Comparison of ENCODE assay signal across 12 mouse cellular contexts in the genomic region with DNA sequence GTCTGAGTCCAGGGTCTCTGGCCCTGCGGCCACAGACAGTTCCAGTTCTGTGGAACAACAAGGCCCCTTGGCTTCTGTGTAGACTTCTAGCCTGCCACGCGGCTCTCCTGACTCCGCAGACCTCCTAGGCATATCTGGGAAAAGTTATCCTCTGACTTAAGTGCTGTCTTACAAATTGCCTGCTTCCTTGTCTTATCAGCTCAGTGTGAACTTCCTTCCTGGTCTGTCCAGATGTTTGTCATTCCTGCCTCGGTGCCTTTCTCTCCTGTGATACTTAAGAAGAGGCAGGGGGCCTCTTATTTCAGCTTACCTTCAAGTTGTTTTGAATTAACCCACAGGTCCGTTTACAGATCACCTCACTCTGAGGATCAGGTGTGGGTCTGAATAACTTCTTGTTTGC. TPM values are rescaled to one million over a fixed set of nuclear protein-coding genes. Genes with fewer than 3 reads are reported as not detected.
A peak's percentile ranks its signal among the peaks of the same experiment; 100 is the strongest.
DNase-seq lines count a peak whose midpoint lies in the region; ATAC-seq and TF ChIP-seq lines count a peak whose summit lies in the region.
"Had no signal": no experiment of that assay in that cellular context is flagged by ENCODE, and none has a peak within 500 bp of the region (broad histone marks: within the 10 kb centered on the region; RNA-seq: fewer than 3 reads in every experiment).

No protein-coding gene starts in this region.

- H3K4me2 ChIP-seq in midbrain, embryonic 11.5 days, result no peak overlapping the region
- no peak overlapping the region for H3K4me2 ChIP-seq in midbrain, embryonic 16.5 days (ENCODE audit: low read length)

- peaks cover 10% of the 10 kb centered on the region for H3K4me1 ChIP-seq in kidney, adult 2 months (ENCODE audit: control insufficient read depth, insufficient read depth, low read length)
- H3K4me1 ChIP-seq in midbrain, embryonic 11.5 days (ENCODE audit: control insufficient read depth, insufficient read depth, low read length), result no peaks in the 10 kb centered on the region
- H3K4me1 ChIP-seq in midbrain, embryonic 16.5 days (ENCODE audit: control insufficient read depth, insufficient read depth, low read length), result no peaks in the 10 kb centered on the region

- no peaks in the 10 kb centered on the region for H3K27me3 ChIP-seq in kidney, adult 2 months (replicated peaks; ENCODE audit: control insufficient read depth, insufficient read depth, low read length)
- no peaks in the 10 kb centered on the region for H3K27me3 ChIP-seq in midbrain, embryonic 11.5 days (ENCODE audit: control insufficient read depth, insufficient read depth, low read length)
- no peaks in the 10 kb centered on the region for H3K27me3 ChIP-seq in midbrain, embryonic 16.5 days (ENCODE audit: control insufficient read depth, insufficient read depth, low read depth, low read length)

- no peak overlapping the region for H3K27ac ChIP-seq in kidney, adult 2 months (ENCODE audit: insufficient read depth, low read depth, low read length)
- no peak overlapping the region for H3K27ac ChIP-seq in midbrain, embryonic 11.5 days (ENCODE audit: low read depth, low read length)
- no peak overlapping the region for H3K27ac ChIP-seq in midbrain, embryonic 16.5 days (ENCODE audit: low read length)

- peak; percentile 37 for DNase-seq in embryo, embryonic 10 days (ENCODE audit: low spot score)
- DNase-seq in embryo, embryonic 11 days, result no peak
- DNase-seq in kidney, adult 2 months, result peak; percentile 42
- no peak for DNase-seq in kidney, adult 18-20 months
- DNase-seq in midbrain, embryonic 11.5 days (ENCODE audit: low spot score, missing footprints), result peak; percentile 75
- DNase-seq in adrenal gland, adult 2 months, result no peak
- DNase-seq in adrenal gland, adult (ENCODE audit: inconsistent age in 2 of 2, low spot score in 1 of 2), result no peak
- DNase-seq: cerebellum, postnatal 36 days; forebrain, postnatal 0 days; right cerebral cortex, postnatal 4 days had no signal

- H3K9me3 ChIP-seq in midbrain, embryonic 11.5 days (ENCODE audit: control insufficient read depth, low read length), result peaks cover 3% of the 10 kb centered on the region
- no peaks in the 10 kb centered on the region; the same call in 1 of the 2 replicates for H3K9me3 ChIP-seq in midbrain, embryonic 16.5 days (replicated peaks; ENCODE audit: control insufficient read depth, low read length, poor library complexity, severe bottlenecking)

- no peak overlapping the region for H3K4me3 ChIP-seq in kidney, adult 2 months (ENCODE audit: insufficient read depth, low read depth, low read length)
- no peak overlapping the region for H3K4me3 ChIP-seq in midbrain, embryonic 11.5 days (ENCODE audit: low read depth, low read length)
- no peak overlapping the region for H3K4me3 ChIP-seq in midbrain, embryonic 16.5 days (ENCODE audit: low read depth, low read length)

- no peak overlapping the region for H3K9ac ChIP-seq in midbrain, embryonic 11.5 days (ENCODE audit: low read length)
- H3K9ac ChIP-seq in midbrain, embryonic 16.5 days (ENCODE audit: low read depth, low read length), result no peak overlapping the region
- H3K9ac ChIP-seq: forebrain, postnatal 0 days had no signal

- no peak for TF ChIP-seq POLR2A in kidney, adult 2 months (IDR thresholded peaks at IDR 0.05; ENCODE audit: low read depth, low read length)

- WGBS in kidney, adult 2 months, result 49% methylated on average over 6 of the region's 6 CpGs
- 58% methylated on average over 6 of the region's 6 CpGs for WGBS in midbrain, embryonic 11.5 days
- WGBS in midbrain, embryonic 16.5 days, result 62% methylated on average over 6 of the region's 6 CpGs

- TF ChIP-seq CTCF in kidney, adult 2 months (conservative IDR thresholded peaks at IDR 0.05; ENCODE audit: insufficient read depth, insufficient read length, low read depth, low read length), result no peak

- ATAC-seq in midbrain, embryonic 11.5 days (ENCODE audit: low FRiP score), result no peak
- no peak for ATAC-seq in midbrain, embryonic 16.5 days
- ATAC-seq: forebrain, postnatal 0 days had no signal

- H3K36me3 ChIP-seq in kidney, adult 2 months (ENCODE audit: control insufficient read depth, insufficient read depth, low read length), result no peaks in the 10 kb centered on the region
- H3K36me3 ChIP-seq in midbrain, embryonic 11.5 days (ENCODE audit: control insufficient read depth, insufficient read depth, low read length), result no peaks in the 10 kb centered on the region
- H3K36me3 ChIP-seq in midbrain, embryonic 16.5 days (ENCODE audit: control insufficient read depth, insufficient read depth, low read length), result no peaks in the 10 kb centered on the region
- H3K36me3 ChIP-seq: G1E had no signal

RNA-seq across cellular contexts. Expression of a gene that starts 18.9 kb away (rescaled TPM):
- polyA plus RNA-seq in kidney, adult 2 months (2012; rRNA removed), result 9.3 and 10.8 TPM in 2 replicates
- 1.9 and 3.7 TPM in 2 replicates for polyA plus RNA-seq in midbrain, embryonic 11.5 days (2014; fragmentation: Nextera tagmentation; extraction: Ambion mirVana)
- polyA plus RNA-seq in midbrain, embryonic 16.5 days (2015; fragmentation: Nextera tagmentation; extraction: Ambion mirVana), result 16.1 and 16.2 TPM in 2 replicates
- 1 to 10 TPM in 1 of 2 experiments, under 1 TPM in 1; 0.26 to 1.6 TPM for total RNA-seq in adrenal gland, adult 2 months (2021)
- 0.59 and 2.6 TPM in 2 replicates for polyA plus RNA-seq in adrenal gland, adult 2 months (2012; rRNA removed)

Comparison
In these comparisons a context has a peak if more than half of its experiments do, and no peak if none do; other contexts are left out.
1. DNase-seq: peak in embryo, embryonic 10 days (single experiment), kidney, adult 2 months (single experiment) and midbrain, embryonic 11.5 days (single experiment); none in embryo, embryonic 11 days (single experiment), kidney, adult 18-20 months (single experiment), adrenal gland, adult 2 months (single experiment) and adrenal gland, adult (0 of 2).